Mouse (Mus musculus) frontal cortex, postnatal 36 days (tissue): ENCODE data around the gene Map3k5.

Experiments
- DNase-seq, 2 experiments: peaks; one replicate each; pipeline ENCODE4 v3.0.0; 2022; ENCODE audit warnings: low spot score in 2 of 2

The Map3k5 gene

DNA sequence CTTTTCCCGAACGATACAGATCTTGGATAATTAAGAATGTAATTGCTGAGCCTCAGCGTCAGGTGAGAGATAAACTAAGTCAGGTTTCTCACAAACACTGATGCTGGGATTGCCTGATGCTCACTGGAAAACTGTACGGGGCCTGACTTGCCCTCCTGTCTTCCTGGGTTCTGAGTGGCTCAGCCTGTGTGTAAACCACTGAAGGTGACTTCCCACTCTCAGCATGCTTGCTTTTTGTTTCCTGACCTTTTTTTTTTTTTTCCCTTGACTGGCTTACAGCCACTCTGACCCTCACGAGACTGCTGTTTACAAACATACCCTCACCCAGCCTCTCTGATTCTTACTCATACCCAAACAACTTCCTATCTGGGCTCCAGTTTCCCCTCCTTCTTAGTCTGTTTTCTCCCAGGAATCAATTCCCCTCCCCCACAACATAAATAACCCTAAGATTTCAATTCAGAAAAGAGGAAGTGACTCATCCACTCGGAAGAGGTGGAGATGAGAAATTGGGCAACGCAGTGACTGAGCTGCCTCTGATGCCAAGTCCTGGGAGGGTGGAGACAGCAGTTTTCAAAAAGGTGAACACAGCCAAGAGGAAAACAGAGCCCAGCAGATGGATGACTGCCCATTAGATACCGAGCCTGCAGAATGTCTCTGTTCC is 170.1 kb downstream of the Map3k5 start:
- no peak for DNase-seq

DNA sequence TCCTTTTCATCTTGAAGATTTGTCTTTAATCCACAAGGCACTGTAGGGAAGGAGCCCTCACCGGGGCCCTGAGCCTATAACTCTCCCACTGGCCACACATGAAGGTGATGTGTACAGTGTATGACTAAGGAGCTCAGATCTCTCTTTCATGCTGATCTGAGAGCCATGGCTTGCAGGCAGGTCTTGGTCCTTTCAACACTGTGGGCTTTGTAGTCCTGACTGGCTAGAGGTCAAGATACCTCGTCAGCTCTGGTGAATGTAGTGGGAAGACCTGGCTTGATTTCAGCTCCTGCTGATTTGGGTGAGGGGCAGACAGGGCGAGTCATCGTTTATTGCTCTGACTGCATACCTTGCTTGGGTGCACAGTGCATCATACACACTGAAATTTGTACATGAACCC is 171.3 kb downstream of the Map3k5 start:
- no peak for DNase-seq

DNA sequence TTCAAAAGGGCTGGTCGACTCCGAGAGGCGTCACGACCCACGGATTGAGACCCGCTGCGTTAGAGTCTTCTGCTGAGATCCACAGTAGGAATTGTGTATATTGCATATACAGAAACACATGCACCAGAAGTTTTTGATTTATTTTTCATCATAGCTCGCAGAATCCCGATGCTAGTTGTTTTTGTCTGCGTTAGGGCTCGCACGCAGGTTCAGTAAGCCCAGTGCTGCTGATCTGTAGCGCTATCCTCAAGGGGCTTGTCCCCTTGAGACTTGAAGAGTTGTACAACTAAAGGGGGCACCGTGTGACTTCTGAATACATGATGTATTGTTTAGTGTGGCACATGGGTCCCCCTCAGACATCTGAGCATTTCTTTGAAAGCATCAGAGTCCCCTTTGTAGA is 172.8 kb downstream of the Map3k5 start:
- DNase-seq: no peak

DNA sequence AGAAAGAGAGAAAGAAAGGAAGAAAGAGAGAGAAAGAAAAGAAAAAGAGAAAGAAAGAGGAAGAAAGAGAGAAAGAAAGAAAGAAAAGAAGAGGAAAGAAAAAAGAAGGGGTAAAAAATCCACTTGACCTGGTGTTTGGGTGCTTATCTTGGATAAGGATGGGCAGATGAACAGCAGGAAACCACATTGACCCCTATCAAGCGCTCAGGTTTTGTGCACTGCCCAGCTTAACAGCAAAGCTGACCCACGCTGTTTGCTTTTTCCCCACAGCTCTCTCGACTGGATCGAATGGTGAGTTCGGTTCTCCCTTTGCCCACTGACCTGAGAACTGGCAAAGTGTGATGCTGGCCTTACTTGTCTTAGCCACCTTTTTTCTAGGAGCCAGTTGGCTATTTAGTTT is 177.2 kb downstream of the Map3k5 start:
- no peak for DNase-seq

DNA sequence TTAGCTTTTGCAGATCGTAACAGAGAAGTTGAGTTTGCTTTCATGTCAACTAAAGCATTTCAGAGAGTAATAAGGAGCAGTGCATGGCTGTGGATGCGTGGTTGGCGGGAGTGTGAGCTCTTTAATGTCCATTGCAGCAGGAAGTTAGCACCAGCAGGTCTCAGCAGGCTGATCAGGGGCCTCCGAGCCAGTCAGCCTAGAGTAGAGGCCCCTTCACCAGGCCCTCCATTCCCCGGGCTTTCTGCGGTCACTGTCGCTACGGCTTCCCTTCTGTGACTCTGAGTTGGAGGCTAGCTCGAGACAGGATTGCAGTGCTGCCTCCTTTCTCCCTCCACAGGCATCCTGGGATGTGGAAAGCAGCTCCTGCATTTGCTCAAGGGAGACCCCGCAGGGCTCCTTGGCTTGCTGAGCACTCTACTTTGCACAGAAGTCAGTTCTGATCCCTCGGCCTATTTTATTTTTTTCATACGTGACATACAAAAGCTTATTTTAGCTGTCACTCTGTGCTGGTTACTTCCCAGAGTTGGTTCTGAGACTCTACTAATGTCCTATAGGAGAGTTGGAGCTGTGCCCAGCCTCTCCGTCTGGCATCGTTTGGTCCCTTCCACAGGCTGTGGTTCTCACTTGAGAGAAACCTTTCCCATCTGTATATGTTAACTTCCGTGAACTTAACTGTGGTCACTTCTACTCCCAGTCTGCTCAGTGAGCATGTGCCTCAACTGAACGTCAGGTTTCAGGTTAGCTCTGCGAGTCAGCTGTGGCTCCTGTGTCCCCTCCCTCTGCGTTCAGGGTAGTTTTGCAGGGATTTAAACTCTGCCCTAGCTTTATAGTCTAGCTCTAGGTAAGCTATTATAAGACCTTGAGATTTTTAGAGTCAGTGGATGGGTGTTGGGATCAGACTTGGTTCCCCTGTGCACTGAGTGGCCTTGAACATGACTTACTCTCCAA is 178.0 kb downstream of the Map3k5 start:
- DNase-seq: peak in 1 of 2 experiments; percentile 50

GRCm38 (mm10) chr10:20119504-20120425 is 185.5 kb downstream of the Map3k5 start:
- DNase-seq: no peak

DNA sequence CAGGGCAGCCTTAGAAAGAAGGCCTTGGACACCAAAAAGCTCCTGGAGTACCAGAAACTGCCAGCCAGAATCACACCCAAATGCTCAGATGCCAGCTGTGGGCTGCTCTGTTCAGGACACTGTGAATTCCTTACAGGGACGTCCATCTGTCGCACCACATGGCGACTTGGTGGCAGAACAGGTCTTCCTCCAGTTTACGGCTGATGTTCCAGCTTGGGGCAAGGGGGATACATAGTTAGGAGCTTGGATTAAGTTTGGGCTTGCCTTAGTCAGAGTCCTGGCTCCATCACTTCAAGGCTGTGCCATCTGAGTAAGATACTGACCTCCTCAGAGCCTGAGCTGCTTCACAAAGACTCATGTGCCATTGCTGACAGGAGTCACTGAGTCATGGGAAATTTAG is 187.7 kb downstream of the Map3k5 start:
- DNase-seq: no peak

DNA sequence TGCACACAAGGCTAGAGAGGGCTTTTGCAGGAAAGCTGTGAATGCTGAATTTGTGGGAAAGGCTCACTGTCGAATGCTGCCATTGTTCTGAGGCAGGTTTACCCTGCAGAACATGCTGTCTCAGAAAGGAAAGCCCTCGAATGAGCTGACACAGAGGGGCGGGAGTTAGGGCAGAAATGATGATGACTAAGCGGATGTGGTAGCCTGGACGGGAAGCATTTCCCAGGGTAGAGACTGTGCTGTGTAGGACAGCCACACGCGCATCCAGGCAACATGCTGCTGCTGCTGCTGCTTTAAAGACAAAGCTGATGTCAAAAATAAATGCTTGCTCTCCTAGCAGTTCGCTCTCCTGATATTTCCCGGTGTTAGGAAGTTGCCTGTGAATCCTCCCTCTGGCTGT is 189.1 kb downstream of the Map3k5 start:
- DNase-seq: no peak

DNA sequence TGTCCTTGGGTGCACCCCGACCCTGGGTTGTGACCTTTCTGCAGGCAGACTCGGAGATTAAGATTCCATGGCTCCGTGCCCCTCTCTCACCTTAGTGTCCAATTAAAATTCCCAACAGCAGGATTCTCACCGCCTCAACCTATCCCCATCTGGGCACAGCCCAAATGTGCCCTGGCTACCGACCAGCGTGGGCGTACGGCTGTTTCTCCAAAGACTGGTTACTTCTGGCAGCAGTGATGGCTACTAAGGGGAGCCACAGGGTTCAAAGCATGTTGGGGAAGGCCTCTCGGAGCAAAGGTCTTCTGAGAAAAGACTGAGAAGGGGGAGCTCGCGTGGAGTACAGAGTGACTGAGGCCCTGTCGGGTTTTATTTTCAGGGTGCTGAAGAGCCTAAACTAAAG is 190.3 kb downstream of the Map3k5 start:
- DNase-seq: no peak

GRCm38 (mm10) chr10:20125226-20125625 is 191.0 kb downstream of the Map3k5 start:
- peak; percentile 63 to 83 for DNase-seq

DNA sequence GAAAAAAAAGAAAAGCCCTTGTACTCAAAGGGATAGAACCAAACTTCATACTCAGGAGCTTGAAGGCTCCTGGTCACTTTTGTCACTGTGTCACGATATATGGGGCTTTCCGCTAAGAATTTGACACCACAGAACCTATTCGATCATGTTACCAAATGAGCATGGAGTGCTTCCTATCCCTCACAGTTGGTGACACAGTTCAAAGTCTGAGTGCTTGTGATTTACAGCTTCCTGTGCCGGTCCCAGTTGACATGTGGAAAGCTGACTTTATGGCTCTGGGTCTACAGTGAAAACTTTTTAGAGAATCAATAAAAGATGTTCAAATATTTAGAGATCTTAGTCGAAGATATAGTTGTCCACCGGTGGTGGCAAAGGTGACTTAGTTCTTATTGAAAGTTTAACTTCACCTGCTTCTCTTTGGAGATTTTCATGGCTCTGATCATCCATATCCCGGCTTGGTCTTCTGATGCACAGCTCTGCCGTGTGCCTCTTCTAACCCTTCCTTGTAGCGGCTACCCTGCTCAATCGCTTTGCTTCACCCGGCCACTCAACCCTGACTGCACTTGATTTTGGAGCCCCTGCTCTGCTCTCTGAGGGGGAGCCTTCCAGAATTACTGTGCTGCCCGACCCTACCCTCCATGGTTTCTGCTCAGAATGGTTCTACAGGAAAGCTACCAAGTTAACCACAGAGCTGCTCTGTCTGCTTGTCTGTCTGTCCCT is 198.8 kb downstream of the Map3k5 start:
- DNase-seq: no peak

GRCm38 (mm10) chr10:20135350-20136058 is 201.2 kb downstream of the Map3k5 start:
- no peak for DNase-seq

DNA sequence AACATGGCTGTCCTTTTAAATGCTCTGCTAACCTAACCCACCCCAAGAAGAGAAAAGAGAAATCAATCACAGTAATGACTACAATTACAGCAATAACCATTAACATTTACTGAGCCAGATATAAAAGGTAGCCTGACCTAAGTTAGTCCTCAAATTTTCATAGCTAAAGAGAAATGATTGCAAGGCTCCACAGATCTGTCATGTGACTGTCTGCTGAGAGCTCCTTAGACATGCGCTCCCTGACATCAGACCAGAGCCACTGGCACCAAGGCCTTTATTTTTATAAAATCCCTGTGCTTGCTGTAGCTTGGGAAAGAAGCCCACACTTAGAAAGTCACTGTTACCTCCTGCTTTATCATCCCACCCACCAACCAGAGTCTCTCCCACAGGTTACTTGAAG is 202.2 kb downstream of the Map3k5 start:
- no peak for DNase-seq

DNA sequence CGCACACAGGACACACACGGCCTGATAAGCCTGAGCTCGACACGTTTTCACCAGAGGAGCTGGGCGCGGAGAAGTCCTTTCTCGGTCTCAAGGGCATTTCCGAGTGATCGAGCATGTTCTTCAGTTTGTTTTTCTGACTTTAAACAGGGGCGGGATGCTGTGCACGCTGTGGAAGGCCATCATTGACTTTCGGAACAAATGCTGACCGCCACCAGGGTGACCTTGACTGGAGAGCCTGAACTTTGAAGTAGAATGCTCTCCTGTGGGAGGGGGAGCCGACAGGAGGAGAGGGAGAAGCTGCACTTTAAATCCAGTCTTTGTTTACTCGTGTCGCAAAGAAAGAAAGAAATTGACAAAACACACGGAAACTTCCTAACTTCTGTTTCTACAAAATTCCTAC is 207.1 kb downstream of the Map3k5 start:
- DNase-seq: no peak

DNA sequence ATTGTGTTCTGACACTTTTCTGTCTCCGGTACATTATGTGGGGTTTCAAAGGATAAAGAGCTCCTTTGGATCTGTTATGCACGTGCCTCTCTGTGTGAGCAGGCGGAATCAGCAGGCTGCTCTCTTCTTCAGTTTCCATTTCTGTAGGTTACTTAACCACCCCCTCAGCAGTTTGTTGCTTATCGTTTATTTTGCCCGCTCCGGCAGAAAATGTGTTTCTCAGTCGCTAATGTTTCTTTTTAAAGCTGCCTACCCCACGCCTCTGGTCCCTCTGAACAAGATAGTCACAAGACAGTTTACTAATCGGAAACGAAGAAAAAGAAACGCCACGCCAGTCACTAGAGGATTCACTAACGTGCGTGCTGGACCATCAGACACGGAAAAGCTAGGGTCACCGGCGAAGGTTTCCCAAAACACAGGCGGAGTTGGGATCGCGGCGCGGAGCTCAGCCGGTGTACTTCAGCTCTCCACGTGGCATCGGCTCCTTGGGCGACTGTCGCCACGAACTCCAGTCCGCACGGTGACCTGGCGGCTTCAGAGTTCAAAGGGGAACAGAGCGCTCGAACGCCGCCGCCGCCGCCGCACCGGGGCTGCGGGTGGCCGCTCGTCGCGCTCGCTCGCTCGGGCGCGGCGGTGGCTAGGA is 214.0 kb downstream of the Map3k5 start, which contains the start of gene Map7:
Gene Map7 (plus strand): TSS at position 342 of the 643 bp plus-strand sequence.
- DNase-seq: peak in 1 of 2 experiments; percentile 68

GRCm38 (mm10) chr10:20148773-20149120 is 214.5 kb downstream of the Map3k5 start:
- peak; percentile 40 to 53 for DNase-seq

GRCm38 (mm10) chr10:20149121-20149834 is 215.0 kb downstream of the Map3k5 start:
- peak; percentile 74 to 77 for DNase-seq

DNA sequence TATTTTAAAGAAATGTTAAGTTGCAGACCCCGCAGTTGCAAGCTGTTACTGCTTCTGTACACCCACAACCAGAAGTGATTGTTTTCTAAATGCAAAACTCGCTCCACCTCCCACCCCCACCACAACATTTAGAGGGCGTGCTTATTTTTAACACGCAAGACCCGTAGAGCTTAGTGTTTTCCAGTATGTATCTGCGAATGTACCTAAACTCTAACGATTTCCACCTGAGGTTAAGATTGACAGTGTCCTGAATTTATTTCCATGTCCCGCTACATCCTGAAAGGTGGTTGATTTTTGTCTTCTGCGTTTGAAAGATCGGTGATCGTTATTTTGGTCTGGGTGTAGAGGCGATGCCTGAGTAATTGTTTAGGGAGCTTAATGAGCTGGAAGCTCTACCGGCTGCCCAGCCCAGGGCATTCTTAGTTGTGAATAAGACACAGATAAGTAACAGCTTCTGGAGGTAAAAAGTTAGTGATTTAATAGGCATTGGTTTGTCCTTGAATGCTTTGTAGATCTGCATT is 215.6 kb downstream of the Map3k5 start:
- peak in 1 of 2 experiments; percentile 39 for DNase-seq

DNA sequence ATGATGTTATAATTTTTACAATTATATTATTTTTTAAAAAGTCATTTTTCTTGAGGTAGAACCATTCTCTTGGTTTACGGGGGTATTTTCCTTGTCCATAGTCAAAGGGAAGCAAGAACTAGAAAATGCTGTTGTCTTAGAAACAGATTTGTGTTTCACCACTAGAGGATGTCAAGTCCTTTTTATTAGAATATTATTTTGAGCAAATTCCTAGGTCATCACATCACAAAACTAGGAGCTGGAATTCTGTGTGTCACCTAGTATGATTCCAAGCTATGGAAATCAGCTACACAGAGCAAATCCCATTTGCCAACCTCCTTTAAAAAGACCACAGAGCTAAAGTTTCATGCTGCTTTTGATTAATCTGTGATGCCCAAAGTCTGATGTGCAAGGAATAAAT is 217.9 kb downstream of the Map3k5 start:
- no peak for DNase-seq
